Mouse (Mus musculus): ENCODE data around the gene Tuba8. TPM values are rescaled to one million over a fixed set of nuclear protein-coding genes. Genes with fewer than 3 reads are reported as not detected.

The Tuba8 gene
- total RNA-seq, 2 experiments from 2014 or later = 162 to 166 TPM

- DNase-seq (ENCODE audit: low spot score) = no peak
- intact Hi-C loops (cut with DNase I) = no loop called here
Measured at GRCm38 (mm10) chr6:121223001-121223400, 12.5 kb downstream of the Tuba8 start.

GRCm38 (mm10) chr6:121224067-121224466 is 13.6 kb downstream of the Tuba8 start:
- no peak for DNase-seq (ENCODE audit: low spot score)
- intact Hi-C loops (cut with DNase I) = no loop called here

GRCm38 (mm10) chr6:121224993-121225392 is 14.5 kb downstream of the Tuba8 start:
- intact Hi-C loops (cut with DNase I) = no loop called here
- DNase-seq (ENCODE audit: low spot score) = no peak

- intact Hi-C loops (cut with DNase I) = no loop called here
Measured at GRCm38 (mm10) chr6:121226043-121226442, 15.5 kb downstream of the Tuba8 start.

GRCm38 (mm10) chr6:121226744-121227143 is 16.2 kb downstream of the Tuba8 start:
- no peak for DNase-seq (ENCODE audit: low spot score)
- intact Hi-C loops (cut with DNase I) = no loop called here

More at GRCm38 (mm10) chr6:121226043-121226442, 15.5 kb downstream of the Tuba8 start:
- no peak for DNase-seq (ENCODE audit: low spot score)

- no peak for DNase-seq (ENCODE audit: low spot score)
- intact Hi-C loops (cut with DNase I) = no loop called here
Measured at GRCm38 (mm10) chr6:121228421-121228820, 17.9 kb downstream of the Tuba8 start.

- intact Hi-C loops (cut with DNase I) = no loop called here
- DNase-seq (ENCODE audit: low spot score) = no peak
Measured at GRCm38 (mm10) chr6:121232652-121233051, 22.2 kb downstream of the Tuba8 start.

GRCm38 (mm10) chr6:121236386-121236785 is 25.9 kb downstream of the Tuba8 start:
- DNase-seq (ENCODE audit: low spot score) = no peak
- intact Hi-C loops (cut with DNase I) = loop anchor here (5.0 kb wide), 1 partner anchor 44 kb away; no protein-coding TSS in a partner anchor

- intact Hi-C loops (cut with DNase I) = loop anchor here (5.0 kb wide), 1 partner anchor 46 kb away; no protein-coding TSS in a partner anchor
- no peak for DNase-seq (ENCODE audit: low spot score)
Measured at GRCm38 (mm10) chr6:121238209-121238608, 27.7 kb downstream of the Tuba8 start.

GRCm38 (mm10) chr6:121241780-121242179 is 31.3 kb downstream of the Tuba8 start:
- no peak for DNase-seq (ENCODE audit: low spot score)
- intact Hi-C loops (cut with DNase I) = no loop called here

- intact Hi-C loops (cut with DNase I) = no loop called here
- no peak for DNase-seq (ENCODE audit: low spot score)
Measured at GRCm38 (mm10) chr6:121243161-121243560, 32.7 kb downstream of the Tuba8 start.

GRCm38 (mm10) chr6:121245127-121246036 is 34.9 kb downstream of the Tuba8 start, which contains the start of gene Usp18:
Gene Usp18, plus strand, starts transcription at chr6:121245906.
- intact Hi-C loops (cut with DNase I) = no loop called here
- peak; percentile 85 for DNase-seq (ENCODE audit: low spot score)

- DNase-seq (ENCODE audit: low spot score) = no peak
- intact Hi-C loops (cut with DNase I) = no loop called here
Measured at GRCm38 (mm10) chr6:121246037-121246361, 35.5 kb downstream of the Tuba8 start.

GRCm38 (mm10) chr6:121250406-121250805 is 39.9 kb downstream of the Tuba8 start:
- DNase-seq (ENCODE audit: low spot score) = no peak
- intact Hi-C loops (cut with DNase I) = no loop called here

GRCm38 (mm10) chr6:121251256-121251655 is 40.8 kb downstream of the Tuba8 start:
- intact Hi-C loops (cut with DNase I) = no loop called here

GRCm38 (mm10) chr6:121260548-121260947 is 50.1 kb downstream of the Tuba8 start:
- intact Hi-C loops (cut with DNase I) = loop anchor here (5.0 kb wide), 1 partner anchor 73 kb away; no protein-coding TSS in a partner anchor

More at GRCm38 (mm10) chr6:121251256-121251655, 40.8 kb downstream of the Tuba8 start:
- no peak for DNase-seq (ENCODE audit: low spot score)

GRCm38 (mm10) chr6:121261233-121261632 is 50.7 kb downstream of the Tuba8 start:
- intact Hi-C loops (cut with DNase I) = loop anchor here (5.0 kb wide), 1 partner anchor 74 kb away; no protein-coding TSS in a partner anchor
- no peak for DNase-seq (ENCODE audit: low spot score)

More at GRCm38 (mm10) chr6:121260548-121260947, 50.1 kb downstream of the Tuba8 start:
- no peak for DNase-seq (ENCODE audit: low spot score)

- DNase-seq (ENCODE audit: low spot score) = no peak
- intact Hi-C loops (cut with DNase I) = loop anchor here (5.0 kb wide), 1 partner anchor 75 kb away; no protein-coding TSS in a partner anchor
Measured at GRCm38 (mm10) chr6:121262004-121262403, 51.5 kb downstream of the Tuba8 start.

- intact Hi-C loops (cut with DNase I) = loop anchor here (5.0 kb wide), 1 partner anchor 75 kb away; no protein-coding TSS in a partner anchor
- DNase-seq (ENCODE audit: low spot score) = no peak
Measured at GRCm38 (mm10) chr6:121262496-121262895, 52.0 kb downstream of the Tuba8 start.

GRCm38 (mm10) chr6:121270156-121270555 is 59.7 kb downstream of the Tuba8 start:
- intact Hi-C loops (cut with DNase I) = loop anchor here (5.0 kb wide), 1 partner anchor 67 kb away; no protein-coding TSS in a partner anchor
- no peak for DNase-seq (ENCODE audit: low spot score)

GRCm38 (mm10) chr6:121271707-121272074 is 61.2 kb downstream of the Tuba8 start:
- intact Hi-C loops (cut with DNase I) = loop anchor here (1.0 to 5.0 kb wide), 3 partner anchors 66 to 262 kb away; no protein-coding TSS in a partner anchor
- no peak for DNase-seq (ENCODE audit: low spot score)
